Mouse (Mus musculus) hindbrain, embryonic 14.5 days (tissue): ENCODE measurements at regions not wholly inside any gene's neighbourhood (a gene's known extent, or its start where the extent isn't known, plus 50 kb on each side); places are given as distances from the start of the nearest gene placed in this dataset.

Experiments
- ATAC-seq: fragments of 200-750 bp; cut with Nextera tagmentation; 2 replicates; pipeline ENCODE4 v1.8.0; 2017; ENCODE audit warnings: moderate number of reproducible peaks, mild to moderate bottlenecking, moderate TSS enrichment, moderate library complexity; ENCODE audit not compliant: low FRiP score
- DNase-seq: peaks from one replicate; pipeline ENCODE4 v3.0.0-alpha.2; 2015; ENCODE audit warnings: low spot score
- H3K27ac ChIP-seq: fragments of 300-500 bp; sonication (generic); 2 replicates; pipeline ENCODE4 v1.5.1; 2014; ENCODE audit warnings: mild to moderate bottlenecking, moderate library complexity
- H3K27me3 ChIP-seq: fragments of 300-500 bp; sonication (generic); 2 replicates; pipeline ENCODE4 v1.6.1; 2014; ENCODE audit warnings: mild to moderate bottlenecking, low read length, mixed read lengths; ENCODE audit not compliant: control insufficient read depth, insufficient read depth
- H3K36me3 ChIP-seq: fragments of 300-500 bp; sonication (generic); replicated peaks from 2 replicates; pipeline ENCODE4 v1.6.1; 2014; ENCODE audit not compliant: control insufficient read depth, insufficient read depth
- H3K4me1 ChIP-seq: fragments of 300-500 bp; sonication (generic); replicated peaks from 2 replicates; pipeline ENCODE4 v1.6.1; 2014; ENCODE audit warnings: antibody characterized with exemption, low read length, mixed read lengths; ENCODE audit not compliant: control insufficient read depth, insufficient read depth
- H3K4me2 ChIP-seq: fragments of 300-500 bp; sonication (generic); replicated peaks from 2 replicates; pipeline ENCODE4 v1.6.1; 2014; ENCODE audit warnings: mild to moderate bottlenecking, moderate library complexity
- H3K4me3 ChIP-seq: fragments of 300-500 bp; sonication (generic); replicated peaks from 2 replicates; pipeline ENCODE4 v1.5.1; 2014; ENCODE audit warnings: mild to moderate bottlenecking, low read length
- H3K9ac ChIP-seq: fragments of 300-500 bp; sonication (generic); 2 replicates; pipeline ENCODE4 v1.6.1; 2014
- H3K9me3 ChIP-seq: fragments of 300-500 bp; sonication (generic); 2 replicates; pipeline ENCODE4 v1.6.1; 2016; ENCODE audit warnings: low read length; ENCODE audit not compliant: control insufficient read depth
- WGBS: fragments of 180-500 bp; shearing (Covaris S2); extraction: QIAGEN DNeasy Blood & Tissue Kit; methylation state at CpG from one replicate; pipeline ENCODE4 v1.1.7; 2014; 5-methylcytosine and 5-hydroxymethylcytosine counted together

GRCm38 (mm10) chr5:136642208-136642607 lies 50.7 kb upstream of the Myl10 start:
- 82% methylated on average over 13 of the region's 13 CpGs for WGBS
- H3K36me3 ChIP-seq: no peaks in the 10 kb centered on the region
- no peak overlapping the region for H3K9ac ChIP-seq
- no peaks in the 10 kb centered on the region for H3K9me3 ChIP-seq
- no peaks in the 10 kb centered on the region; the same call in 1 of the 2 replicates for H3K4me1 ChIP-seq
- no peak overlapping the region for H3K4me2 ChIP-seq
- H3K27ac ChIP-seq: no peak overlapping the region
- H3K4me3 ChIP-seq: no peak overlapping the region
- ATAC-seq: no peak
- no peak for DNase-seq
- H3K27me3 ChIP-seq: no peaks in the 10 kb centered on the region
